Mouse (Mus musculus): ENCODE data around the gene Agbl3.

Agbl3 gene

GRCm38 (mm10) chr6:34906661-34907060 is 126.4 kb downstream of the Agbl3 start:
- no peak for DNase-seq (ENCODE audit: low spot score)

GRCm38 (mm10) chr6:34907121-34907614 is 126.9 kb downstream of the Agbl3 start:
- no peak for DNase-seq (ENCODE audit: low spot score)

GRCm38 (mm10) chr6:34907696-34908260 is 127.5 kb downstream of the Agbl3 start:
- DNase-seq (ENCODE audit: low spot score) = no peak
